22 mouse cellular contexts compared by ENCODE assay signal in the genomic region with DNA sequence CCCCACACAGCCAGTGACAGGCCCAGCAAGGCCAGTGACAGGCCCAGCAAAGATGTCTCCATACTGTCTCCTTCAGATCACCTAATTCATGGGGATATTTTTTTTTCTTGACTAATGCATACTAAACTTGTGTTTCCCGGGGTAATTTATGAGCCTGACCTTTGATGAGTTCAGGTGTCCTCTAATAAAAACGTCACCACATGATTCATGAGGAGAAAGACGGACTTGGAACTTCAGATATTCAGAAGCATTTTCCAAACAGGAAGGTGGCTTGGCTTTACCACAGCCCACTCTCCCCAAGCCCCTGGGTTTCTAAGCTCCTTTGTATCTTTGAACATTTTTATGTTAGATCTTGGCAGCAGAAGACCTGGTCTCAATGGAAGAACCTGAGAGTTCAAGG.
"Had no signal": no experiment of that assay in that cellular context is flagged by ENCODE, and none has a peak within 500 bp of the region (broad histone marks: within the 10 kb centered on the region; RNA-seq: fewer than 3 reads in every experiment).

No protein-coding gene starts in this region.

- H3K9ac ChIP-seq: limb, embryonic 13.5 days; liver, embryonic 12.5 days; liver, embryonic 15.5 days; lung, embryonic 15.5 days; midbrain, embryonic 12.5 days; neural tube, embryonic 13.5 days; stomach, embryonic 15.5 days had no signal

- H3K4me1 ChIP-seq: liver, embryonic 12.5 days; liver, embryonic 15.5 days had no signal

- DNase-seq: kidney, adult 11 months; kidney, adult 9 months; kidney, postnatal 14 days; kidney, postnatal 4 days; liver; lung, adult 18-20 months; lung, postnatal 10 days; lung, postnatal 36 days; spleen, adult 18-20 months; thymus, adult 18-20 months; thymus, postnatal 36 days had no signal

- H3K4me3 ChIP-seq: limb, embryonic 10.5 days; limb, embryonic 13.5 days; liver, embryonic 12.5 days; liver, embryonic 15.5 days; lung, embryonic 15.5 days; megakaryocyte, embryonic 14.5 days; midbrain, embryonic 12.5 days; myocyte; neural tube, embryonic 13.5 days; stomach, embryonic 15.5 days had no signal

- H3K36me3 ChIP-seq: limb, embryonic 10.5 days; limb, embryonic 13.5 days; liver, embryonic 12.5 days; liver, embryonic 15.5 days; lung, embryonic 15.5 days; midbrain, embryonic 12.5 days; neural tube, embryonic 13.5 days; stomach, embryonic 15.5 days had no signal

- H3K27me3 ChIP-seq: limb, embryonic 13.5 days; liver, embryonic 12.5 days; liver, embryonic 15.5 days; lung, embryonic 15.5 days; megakaryocyte, embryonic 14.5 days; neural tube, embryonic 13.5 days; stomach, embryonic 15.5 days had no signal

- H3K9me3 ChIP-seq: limb, embryonic 10.5 days; limb, embryonic 13.5 days; liver, embryonic 12.5 days; liver, embryonic 15.5 days; lung, embryonic 15.5 days; midbrain, embryonic 12.5 days; neural tube, embryonic 13.5 days; stomach, embryonic 15.5 days had no signal

- H3K4me2 ChIP-seq: limb, embryonic 13.5 days; liver, embryonic 12.5 days; liver, embryonic 15.5 days; lung, embryonic 15.5 days; midbrain, embryonic 12.5 days; neural tube, embryonic 13.5 days; stomach, embryonic 15.5 days had no signal

- H3K27ac ChIP-seq: limb, embryonic 10.5 days; limb, embryonic 13.5 days; liver, embryonic 12.5 days; liver, embryonic 15.5 days; lung, embryonic 15.5 days; midbrain, embryonic 12.5 days; neural tube, embryonic 13.5 days; stomach, embryonic 15.5 days had no signal

- ATAC-seq: liver, embryonic 12.5 days; midbrain, embryonic 16.5 days had no signal
